Mouse (Mus musculus) neural tube, embryonic 13.5 days (tissue): Measurements from ENCODE around the gene Lyz2. TPM values are rescaled to one million over a fixed set of nuclear protein-coding genes. Genes with fewer than 3 reads are reported as not detected.

Experiments used
- polyA plus RNA-seq: library from polyadenylated mRNA; unstranded; fragments of >200 nt; fragmentation: Nextera tagmentation; extraction: Ambion mirVana; gene quantifications from 2 replicates; pipeline ENCODE4 v1.2.1, GENCODE M21; 2015

The Lyz2 gene
- polyA plus RNA-seq, 1 experiment from 2014 or later, result 32.5 TPM

Other genes starting within 250 kb of the Lyz2 start
- not detected in 2 replicates for gene Lrrc10, start 237.0 kb downstream of the Lyz2 start, polyA plus RNA-seq
- gene Cct2, start 218.5 kb downstream of the Lyz2 start, polyA plus RNA-seq, result 279 and 303 TPM in 2 replicates
- 20.9 and 27.1 TPM in 2 replicates for gene Frs2, start 133.8 kb downstream of the Lyz2 start, polyA plus RNA-seq
- gene Yeats4, start 57.8 kb downstream of the Lyz2 start, polyA plus RNA-seq, result 123 and 148 TPM in 2 replicates
- not detected in 2 replicates for gene 9530003J23Rik, start 43.6 kb downstream of the Lyz2 start, polyA plus RNA-seq
- gene Lyz1, start 10.5 kb upstream of the Lyz2 start, polyA plus RNA-seq, result 0.15 TPM in 1 of 2 replicates, not detected in the other
- gene Cpsf6, start 97.7 kb upstream of the Lyz2 start, polyA plus RNA-seq, result 144 and 167 TPM in 2 replicates